Mouse (Mus musculus) bone marrow, adult 2 months (tissue): ENCODE results near the gene Wfs1.

Experiments used
- CTCF ChIP-seq: fragments of 200-500 bp; IDR thresholded peaks from 2 replicates; pipeline ENCODE4 v1.5.1; 2011; ENCODE audit warnings: low read length, control low read depth; ENCODE audit not compliant: control insufficient read depth, insufficient read depth
- POLR2A ChIP-seq: fragments of 200-500 bp; IDR thresholded peaks from 2 replicates; pipeline ENCODE4 v1.6.1; 2011; ENCODE audit warnings: low read depth, mild to moderate bottlenecking, control low read depth, low read length, borderline replicate concordance; ENCODE audit not compliant: control insufficient read depth

- TF ChIP-seq CTCF (no peak), POLR2A (no peak)
Measured at GRCm38 (mm10) chr5:37010666-37011317, 21.8 kb upstream of the Wfs1 start.
